Mouse (Mus musculus) activated CD4-positive, CD25-positive, alpha-beta regulatory T cell (primary cell): Measurements from ENCODE around the gene Pdss2. TPM values are rescaled to one million over a fixed set of nuclear protein-coding genes. Genes with fewer than 3 reads are reported as not detected.

Experiments used
- polyA plus RNA-seq, 2 experiments: library from polyadenylated mRNA; unstranded; fragments of 100-300 nt; shearing (Covaris generic); gene quantifications; one replicate each; pipeline ENCODE4 v1.2.1; 2017

Gene Pdss2
- polyA plus RNA-seq, result 1 to 10 TPM; 5.1 to 5.5 TPM

DNA sequence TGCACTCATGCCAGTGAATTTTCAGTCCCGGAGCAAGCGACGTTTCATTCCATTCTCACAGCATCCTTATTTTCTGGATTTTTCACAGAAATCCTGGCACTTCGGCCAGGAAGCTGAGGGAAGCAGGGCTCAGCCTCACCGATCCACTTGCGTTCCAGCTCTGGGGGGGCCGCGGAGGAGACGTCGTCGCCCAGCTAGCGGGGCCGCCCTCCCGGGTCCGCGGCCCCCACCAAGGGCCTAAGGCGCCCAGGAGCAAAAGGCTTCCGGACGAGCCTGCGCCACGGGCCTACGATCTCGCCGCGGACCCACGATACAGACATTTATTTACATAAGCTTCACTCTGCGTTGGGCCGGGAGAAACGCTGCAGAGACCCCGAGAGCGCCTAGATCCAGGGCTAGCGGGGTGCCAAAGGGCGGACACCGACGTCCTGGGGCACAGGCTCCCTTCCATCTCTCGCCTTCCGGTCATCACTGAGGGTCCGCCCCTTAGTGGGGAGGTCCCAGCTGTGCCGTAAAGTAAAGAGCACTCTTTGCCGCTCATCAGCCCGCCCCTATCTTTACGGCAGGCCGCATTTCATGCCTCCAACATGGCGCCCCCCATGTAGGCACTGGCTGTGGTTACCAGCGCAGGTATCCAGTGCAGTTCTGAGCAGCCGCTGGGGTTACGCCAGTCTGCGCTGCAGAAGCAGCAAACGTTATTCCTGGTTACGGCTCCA is at the start of gene Pdss2:
Gene Pdss2 (plus strand): TSS at position 577 of the 716 bp plus-strand sequence.

DNA sequence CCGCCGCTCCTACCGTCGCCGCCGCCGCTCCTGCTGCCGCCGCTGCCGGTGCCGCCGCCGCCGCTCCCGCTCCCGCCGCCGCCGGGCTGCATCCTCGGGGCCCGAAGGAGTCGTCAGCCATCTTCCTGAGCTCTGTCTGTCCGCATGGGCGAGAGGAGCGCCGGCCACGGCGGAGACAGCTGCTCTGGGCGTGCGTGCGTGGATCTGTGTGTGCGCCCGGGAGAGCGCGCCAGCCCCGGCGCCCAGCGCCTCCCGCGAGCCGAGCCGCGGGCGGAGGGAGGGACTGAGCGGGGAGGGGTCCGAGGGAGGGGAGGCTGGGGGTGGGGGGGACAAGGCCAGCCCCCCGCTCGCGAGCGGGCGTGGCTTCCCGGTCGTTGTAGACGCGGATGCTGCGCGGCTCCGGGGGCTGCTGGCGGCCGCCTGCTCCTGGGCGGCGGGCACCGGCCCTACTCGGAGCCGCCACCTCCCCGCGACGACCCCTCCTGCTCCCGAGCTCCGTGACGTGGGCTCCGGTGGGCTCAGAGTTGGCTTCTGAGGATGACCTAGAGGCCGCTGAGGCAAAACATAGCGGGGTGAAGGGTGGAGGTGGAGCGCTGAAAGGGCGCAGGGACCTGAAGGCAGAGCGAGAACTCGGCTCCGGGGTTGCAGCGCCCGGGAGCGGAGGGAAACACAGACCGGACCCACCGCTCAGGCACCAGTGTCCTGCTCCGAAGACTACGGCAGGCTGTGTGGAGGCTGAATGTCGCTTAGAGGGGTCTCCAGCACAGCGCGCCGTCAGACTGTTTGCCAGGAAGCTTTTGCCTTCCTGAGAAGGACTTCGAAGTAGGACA is 46.7 kb upstream of the Pdss2 start, which contains the start of the genes Sobp and 9030612E09Rik:
Gene Sobp (minus strand): TSS at position 205 of the 830 bp plus-strand sequence.
Gene 9030612E09Rik (plus strand): TSS at position 379 of the 830 bp plus-strand sequence.

DNA sequence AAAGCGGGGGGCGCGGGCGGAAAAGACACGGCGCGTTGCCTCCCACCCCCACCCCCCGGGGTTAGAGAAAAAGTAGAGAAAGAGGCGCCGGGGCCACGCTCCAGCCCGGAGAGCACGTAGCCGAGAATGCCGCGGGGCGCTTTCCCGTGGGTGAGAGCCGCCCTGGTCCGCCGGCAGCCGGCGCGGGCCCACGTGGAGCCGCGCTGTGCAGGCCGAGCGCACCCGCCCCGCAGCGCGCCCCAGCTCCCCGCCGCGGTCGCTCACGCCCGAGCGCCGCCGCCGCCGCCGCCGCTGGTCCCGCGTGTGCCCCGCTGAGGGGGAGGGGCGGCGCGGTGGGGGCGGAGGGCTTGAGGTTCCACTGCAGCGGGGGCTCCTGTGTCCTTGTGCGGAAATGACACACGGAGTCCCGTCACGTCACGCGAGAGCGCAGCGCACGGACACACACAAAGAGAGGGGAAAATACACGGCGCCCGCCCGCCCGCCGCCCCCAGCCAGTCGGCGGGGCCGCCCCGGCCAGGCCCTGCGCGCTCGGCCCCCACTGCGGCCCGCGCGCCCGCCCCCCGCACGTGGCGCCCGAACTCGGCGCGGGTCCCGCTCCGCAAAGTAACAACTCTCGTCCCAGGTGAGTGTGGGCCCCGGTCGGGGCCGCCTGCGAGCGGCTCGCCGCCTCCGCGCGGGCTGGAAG is 257.6 kb downstream of the Pdss2 start, which contains the start of gene Bend3:
Gene Bend3 (plus strand): TSS at position 81 of the 685 bp plus-strand sequence.

Other genes with a start within 250 kb of the Pdss2 start
- gene Sobp, start 47.0 kb upstream of the Pdss2 start, polyA plus RNA-seq, result under 1 TPM in 1 of 2 experiments, not detected in 1; 0.11 TPM
- gene 9030612E09Rik, start 46.8 kb upstream of the Pdss2 start, polyA plus RNA-seq, result under 1 TPM in 1 of 2 experiments, not detected in 1; 0.15 TPM